Mouse (Mus musculus) hindbrain, embryonic 14.5 days (tissue): ENCODE results near the gene Igf2bp2. TPM values are rescaled to one million over a fixed set of nuclear protein-coding genes. Genes with fewer than 3 reads are reported as not detected.
A peak's percentile ranks its signal among the peaks of the same experiment; 100 is the strongest.

Source experiments
- ATAC-seq: fragments of 200-750 bp; cut with Nextera tagmentation; 2 replicates; pipeline ENCODE4 v1.8.0; 2017; ENCODE audit warnings: moderate number of reproducible peaks, mild to moderate bottlenecking, moderate TSS enrichment, moderate library complexity; ENCODE audit not compliant: low FRiP score
- DNase-seq: peaks from one replicate; pipeline ENCODE4 v3.0.0-alpha.2; 2015; ENCODE audit warnings: low spot score
- H3K27ac ChIP-seq: fragments of 300-500 bp; sonication (generic); 2 replicates; pipeline ENCODE4 v1.5.1; 2014; ENCODE audit warnings: mild to moderate bottlenecking, moderate library complexity
- H3K27me3 ChIP-seq: fragments of 300-500 bp; sonication (generic); 2 replicates; pipeline ENCODE4 v1.6.1; 2014; ENCODE audit warnings: mild to moderate bottlenecking, low read length, mixed read lengths; ENCODE audit not compliant: control insufficient read depth, insufficient read depth
- H3K36me3 ChIP-seq: fragments of 300-500 bp; sonication (generic); replicated peaks from 2 replicates; pipeline ENCODE4 v1.6.1; 2014; ENCODE audit not compliant: control insufficient read depth, insufficient read depth
- H3K4me1 ChIP-seq: fragments of 300-500 bp; sonication (generic); replicated peaks from 2 replicates; pipeline ENCODE4 v1.6.1; 2014; ENCODE audit warnings: antibody characterized with exemption, low read length, mixed read lengths; ENCODE audit not compliant: control insufficient read depth, insufficient read depth
- H3K4me2 ChIP-seq: fragments of 300-500 bp; sonication (generic); replicated peaks from 2 replicates; pipeline ENCODE4 v1.6.1; 2014; ENCODE audit warnings: mild to moderate bottlenecking, moderate library complexity
- H3K4me3 ChIP-seq: fragments of 300-500 bp; sonication (generic); replicated peaks from 2 replicates; pipeline ENCODE4 v1.5.1; 2014; ENCODE audit warnings: mild to moderate bottlenecking, low read length
- H3K9ac ChIP-seq: fragments of 300-500 bp; sonication (generic); 2 replicates; pipeline ENCODE4 v1.6.1; 2014
- H3K9me3 ChIP-seq: fragments of 300-500 bp; sonication (generic); 2 replicates; pipeline ENCODE4 v1.6.1; 2016; ENCODE audit warnings: low read length; ENCODE audit not compliant: control insufficient read depth
- whole genome bisulfite sequencing: fragments of 180-500 bp; shearing (Covaris S2); extraction: QIAGEN DNeasy Blood & Tissue Kit; methylation state at CpG from one replicate; pipeline ENCODE4 v1.1.7; 2014; 5-methylcytosine and 5-hydroxymethylcytosine counted together
- polyA plus RNA-seq: library from polyadenylated mRNA; unstranded; fragments of >200 nt; fragmentation: Nextera tagmentation; extraction: Ambion mirVana; gene quantifications from 2 replicates; pipeline ENCODE4 v1.2.1, GENCODE M21; 2014

Gene Igf2bp2
- 19.4 and 21.6 TPM in 2 replicates for polyA plus RNA-seq

DNA sequence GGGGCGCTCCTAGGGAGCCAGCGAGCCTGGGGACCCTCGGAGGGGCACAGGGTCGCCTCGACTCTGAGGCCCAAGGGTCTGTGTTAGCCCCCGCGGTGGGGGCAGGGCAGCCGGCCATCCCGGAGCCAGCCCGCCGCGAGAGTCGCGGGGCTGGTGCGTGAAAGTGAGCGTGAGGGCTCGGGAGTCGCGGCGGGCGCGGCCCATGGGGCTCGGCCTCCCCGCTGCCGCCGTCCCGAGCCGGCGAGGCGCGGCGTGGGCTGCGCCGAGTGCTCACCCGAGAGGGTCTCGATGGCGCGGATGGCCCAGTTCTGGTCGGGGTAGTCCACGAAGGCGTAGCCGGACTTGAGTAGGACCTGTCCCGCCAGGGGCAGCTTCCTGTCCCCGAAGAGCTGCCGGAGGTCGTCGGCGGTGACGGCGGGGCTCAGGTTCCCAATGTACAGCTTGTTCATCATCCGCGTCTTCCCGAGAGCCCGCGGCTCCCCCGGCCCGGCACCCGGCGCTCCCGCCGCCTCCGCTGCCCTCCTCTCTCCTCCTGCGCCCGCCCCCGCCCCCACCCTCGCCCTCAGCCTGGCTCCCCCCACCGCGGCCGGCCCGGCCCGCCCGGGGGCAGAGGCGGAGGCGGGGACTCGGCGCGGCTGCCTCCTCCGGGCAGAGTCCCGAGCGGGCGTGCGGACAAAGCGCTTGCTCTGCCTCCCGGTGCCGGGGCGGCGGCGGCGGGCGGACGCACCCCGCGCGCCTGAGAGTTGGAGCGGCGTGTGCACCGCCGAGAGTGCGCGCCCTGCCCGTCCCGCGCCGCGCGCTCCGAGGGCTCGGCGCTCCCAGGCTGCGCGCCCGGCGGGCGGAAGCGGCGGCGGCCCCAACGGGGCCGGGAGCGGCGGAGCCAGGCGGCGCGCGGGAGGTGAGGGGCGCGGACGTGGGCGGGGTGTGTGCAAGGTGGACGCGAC is at the start of gene Igf2bp2:
Gene Igf2bp2, minus strand, starts transcription at position 788 of the 944 bp plus-strand sequence.
- H3K4me1 ChIP-seq, result peaks cover 18% of the 10 kb centered on the region
- DNase-seq (peak; percentile 69), ATAC-seq (peak; percentile 82)
- peak within 1 kb of the TSS; percentile 93 for H3K4me3 ChIP-seq
- peak within 1 kb of the TSS; percentile 91 for H3K9ac ChIP-seq
- H3K36me3 ChIP-seq, result no peaks in the 10 kb centered on the region
- no peaks in the 10 kb centered on the region for H3K27me3 ChIP-seq
- no peaks in the 10 kb centered on the region for H3K9me3 ChIP-seq
- under 1% methylated on average over 91 of the region's 131 CpGs for WGBS
- peak within 1 kb of the TSS; percentile 70 for H3K4me2 ChIP-seq
- H3K27ac ChIP-seq, result peak within 1 kb of the TSS; percentile 84

DNA sequence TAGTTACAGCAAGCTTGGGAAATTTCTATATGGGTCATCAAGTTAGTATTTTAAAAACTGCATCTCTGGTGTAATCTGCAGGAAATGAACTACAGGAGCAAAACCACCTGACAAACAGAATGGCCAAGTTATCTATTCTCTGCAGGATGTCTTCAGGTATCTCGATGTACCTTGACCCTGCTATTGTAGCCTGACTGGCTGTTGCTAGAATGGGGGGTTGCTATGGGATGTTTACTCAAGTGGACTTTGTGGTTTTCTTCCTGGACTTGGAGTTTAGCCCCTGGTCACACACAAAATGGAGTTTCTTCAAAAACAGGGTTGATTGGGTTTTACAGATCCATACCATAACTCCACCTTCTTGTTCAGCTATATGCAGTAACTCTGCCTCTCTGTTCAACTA is 40.4 kb upstream of the Igf2bp2 start:
- no peak for DNase-seq
- H3K27ac ChIP-seq, result no peak overlapping the region
- H3K9me3 ChIP-seq, result no peaks in the 10 kb centered on the region
- H3K9ac ChIP-seq, result no peak overlapping the region
- ATAC-seq, result no peak
- WGBS, result 93% methylated on average over 1 of the region's 1 CpGs
- H3K36me3 ChIP-seq, result no peaks in the 10 kb centered on the region
- H3K4me2 ChIP-seq, result no peak overlapping the region
- H3K27me3 ChIP-seq, result no peaks in the 10 kb centered on the region
- no peaks in the 10 kb centered on the region for H3K4me1 ChIP-seq
- no peak overlapping the region for H3K4me3 ChIP-seq

DNA sequence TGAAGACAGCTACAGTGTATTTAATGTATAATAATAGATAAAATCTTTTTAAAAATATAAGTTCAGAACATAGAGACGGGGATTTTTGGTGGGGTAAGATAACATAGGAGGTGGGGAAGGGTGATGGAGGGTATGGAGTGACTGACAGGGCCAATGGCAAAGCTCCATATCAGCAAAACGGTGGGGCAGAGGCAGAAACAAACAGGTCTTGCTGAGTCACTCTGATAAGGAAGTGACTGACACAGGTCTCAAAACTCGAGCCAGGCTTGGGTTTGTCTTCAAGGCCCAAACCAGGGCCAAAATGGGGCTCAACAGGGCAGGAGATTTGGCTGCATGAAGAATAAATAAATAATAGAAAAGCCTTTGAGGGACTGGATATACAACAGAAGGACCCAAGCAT is 38.8 kb upstream of the Igf2bp2 start:
- no peaks in the 10 kb centered on the region for H3K9me3 ChIP-seq
- H3K27me3 ChIP-seq, result no peaks in the 10 kb centered on the region
- no peak overlapping the region for H3K4me2 ChIP-seq
- H3K4me3 ChIP-seq, result no peak overlapping the region
- ATAC-seq (no peak), DNase-seq (no peak)
- H3K36me3 ChIP-seq, result no peaks in the 10 kb centered on the region
- no peak overlapping the region for H3K27ac ChIP-seq
- no peak overlapping the region for H3K9ac ChIP-seq
- no peaks in the 10 kb centered on the region for H3K4me1 ChIP-seq
- 76% methylated on average over 3 of the region's 3 CpGs for WGBS

DNA sequence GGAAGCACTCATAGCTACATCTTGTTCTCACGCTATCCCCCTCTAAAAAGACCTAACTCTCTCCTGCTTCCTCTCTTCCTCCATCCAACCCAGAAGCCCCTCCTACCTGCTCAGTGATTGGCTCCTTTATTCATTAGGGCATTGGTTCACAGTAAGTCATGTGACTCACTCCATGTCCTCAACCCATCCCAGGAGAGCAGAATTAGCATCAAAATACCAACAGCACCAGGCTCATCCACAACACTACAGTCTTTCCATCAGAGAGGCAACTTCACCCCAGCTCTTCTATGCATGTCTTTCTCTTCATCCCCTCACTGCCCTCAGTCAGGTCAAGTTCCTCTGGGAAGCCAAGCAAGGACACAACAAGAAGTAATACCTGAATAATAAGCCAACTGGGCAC is 37.4 kb upstream of the Igf2bp2 start:
- H3K4me1 ChIP-seq, result no peaks in the 10 kb centered on the region
- no peaks in the 10 kb centered on the region for H3K27me3 ChIP-seq
- no peak overlapping the region for H3K4me3 ChIP-seq
- no peak overlapping the region for H3K4me2 ChIP-seq
- H3K27ac ChIP-seq, result no peak overlapping the region
- no peak overlapping the region for H3K9ac ChIP-seq
- no peaks in the 10 kb centered on the region for H3K9me3 ChIP-seq
- 60% methylated on average over 1 of the region's 1 CpGs for WGBS
- ATAC-seq (no peak), DNase-seq (no peak)
- no peaks in the 10 kb centered on the region for H3K36me3 ChIP-seq

DNA sequence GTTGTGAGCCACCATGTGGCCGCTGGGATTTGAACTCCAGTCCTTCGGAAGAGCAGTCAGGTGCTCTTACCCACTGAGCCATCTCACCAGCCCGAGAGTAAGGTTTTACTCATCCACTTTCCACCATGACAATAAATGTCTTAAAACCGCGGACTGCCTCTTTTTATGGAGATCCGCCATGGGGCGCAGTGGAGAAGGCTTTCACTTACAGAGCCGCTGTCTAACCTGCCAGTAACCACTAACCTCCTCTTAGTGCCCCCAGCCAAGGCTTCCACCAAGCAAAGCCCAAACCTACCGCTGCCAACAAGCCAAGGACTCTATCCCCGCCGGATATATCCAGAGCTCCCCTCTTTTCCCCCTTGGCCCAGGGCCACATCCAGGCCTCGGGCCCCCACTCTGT is 24.3 kb upstream of the Igf2bp2 start:
- Histone ChIP-seq H3K9me3 (0 out of 2 replicates have a peak, but pooled peaks cover 4% of the 10 kb centered on the region), H3K4me2 (no peak overlapping the region), H3K9ac (no peak overlapping the region), H3K36me3 (no peaks in the 10 kb centered on the region), H3K4me1 (no peaks in the 10 kb centered on the region), H3K4me3 (no peak overlapping the region), H3K27me3 (no peaks in the 10 kb centered on the region), H3K27ac (no peak overlapping the region)
- ATAC-seq (no peak), DNase-seq (no peak)
- WGBS, result 87% methylated on average over 12 of the region's 12 CpGs

DNA sequence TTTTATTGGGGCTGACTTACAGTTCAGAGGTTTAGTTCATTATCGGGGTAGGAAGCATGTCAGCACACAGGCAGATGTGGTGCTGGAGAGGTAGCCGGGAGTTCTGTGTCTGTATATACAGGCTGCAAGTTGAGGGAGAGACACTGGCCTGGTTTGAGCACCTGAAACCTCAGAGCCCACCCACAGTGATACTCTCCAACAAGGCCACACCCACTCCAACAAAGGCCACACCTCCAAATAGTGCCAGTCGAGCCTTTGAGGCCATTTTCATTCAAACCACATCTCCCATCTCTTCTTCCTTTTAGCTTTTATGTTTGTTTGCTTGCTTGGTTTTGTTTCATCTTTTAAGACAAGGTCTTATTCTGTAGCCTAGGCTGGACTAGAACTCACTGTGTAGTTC is 22.3 kb upstream of the Igf2bp2 start:
- no peaks in the 10 kb centered on the region for H3K36me3 ChIP-seq
- H3K4me3 ChIP-seq, result no peak overlapping the region
- WGBS, result 89% methylated on average over 3 of the region's 3 CpGs
- H3K27ac ChIP-seq, result no peak overlapping the region
- H3K4me1 ChIP-seq, result no peaks in the 10 kb centered on the region
- H3K9me3 ChIP-seq, result no peaks in the 10 kb centered on the region
- H3K4me2 ChIP-seq, result no peak overlapping the region
- DNase-seq, result no peak
- no peak overlapping the region for H3K9ac ChIP-seq
- ATAC-seq, result no peak
- no peaks in the 10 kb centered on the region for H3K27me3 ChIP-seq

- Histone ChIP-seq H3K27ac (no peak overlapping the region), H3K27me3 (no peaks in the 10 kb centered on the region), H3K4me3 (no peak overlapping the region), H3K9me3 (no peaks in the 10 kb centered on the region), H3K4me2 (no peak overlapping the region), H3K36me3 (no peaks in the 10 kb centered on the region), H3K9ac (no peak overlapping the region), H3K4me1 (no peaks in the 10 kb centered on the region)
- no peak for DNase-seq
- 97% methylated on average over 5 of the region's 5 CpGs for WGBS
- no peak for ATAC-seq
Measured at GRCm38 (mm10) chr16:22184113-22184512, 21.0 kb upstream of the Igf2bp2 start.

DNA sequence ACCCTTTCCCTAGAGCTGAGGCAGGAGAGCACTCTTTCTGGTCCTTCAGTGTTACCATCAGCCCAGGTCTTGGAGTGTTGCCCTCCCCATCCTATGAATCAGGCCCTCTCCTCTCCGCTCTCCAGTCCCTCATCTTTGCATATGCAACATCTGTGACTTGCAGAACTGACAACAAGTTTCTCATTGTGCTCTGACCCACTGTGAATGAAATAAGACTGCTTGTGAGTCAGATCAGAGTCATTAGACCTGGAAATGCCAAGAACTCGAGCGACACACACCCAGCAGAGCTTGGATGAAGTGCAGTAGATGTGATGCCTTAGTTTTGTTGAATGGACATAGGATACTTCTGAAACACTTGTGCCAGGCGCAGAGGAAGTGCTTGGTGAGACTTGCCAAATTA is 19.2 kb upstream of the Igf2bp2 start:
- WGBS, result 89% methylated on average over 4 of the region's 4 CpGs
- ATAC-seq, result no peak
- Histone ChIP-seq H3K4me1 (no peaks in the 10 kb centered on the region), H3K27me3 (no peaks in the 10 kb centered on the region), H3K4me2 (no peak overlapping the region), H3K4me3 (no peak overlapping the region), H3K9me3 (no peaks in the 10 kb centered on the region), H3K36me3 (no peaks in the 10 kb centered on the region), H3K9ac (no peak overlapping the region), H3K27ac (no peak overlapping the region)
- DNase-seq, result no peak

DNA sequence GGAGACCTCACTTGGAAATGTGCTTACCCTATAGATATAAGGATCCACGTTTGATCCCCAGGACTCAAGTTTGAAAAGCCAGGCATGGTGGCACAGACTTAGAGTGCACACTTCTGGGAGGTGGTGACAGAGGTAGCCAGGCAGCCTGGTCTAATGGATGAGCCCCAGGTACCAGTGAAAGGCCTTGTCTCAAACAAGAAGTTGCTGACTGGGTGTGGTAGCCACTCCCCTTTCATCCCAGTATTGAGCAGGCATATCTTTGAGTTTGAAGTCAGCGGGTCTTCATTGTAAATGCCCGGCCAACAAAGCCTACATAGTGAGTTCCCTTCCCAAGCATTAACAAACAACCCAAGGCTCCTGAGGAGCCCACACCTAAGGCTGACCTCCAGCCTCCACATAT is 15.7 kb upstream of the Igf2bp2 start:
- DNase-seq, result no peak
- Histone ChIP-seq H3K9ac (no peak overlapping the region), H3K4me3 (no peak overlapping the region), H3K27me3 (no peaks in the 10 kb centered on the region), H3K36me3 (no peaks in the 10 kb centered on the region), H3K27ac (no peak overlapping the region), H3K4me1 (no peaks in the 10 kb centered on the region), H3K4me2 (no peak overlapping the region), H3K9me3 (peaks cover 4% of the 10 kb centered on the region; the same call in 1 of the 2 replicates)
- no peak for ATAC-seq
- WGBS, result 77% methylated on average over 3 of the region's 3 CpGs
